Mouse (Mus musculus): ENCODE data around the gene Rnf180.
"Not testable (repeated sequence)": the region's sequence is repeated elsewhere in the genome, so short reads cannot be mapped to it uniquely, and the experiment has no call there.

The Rnf180 gene

DNA sequence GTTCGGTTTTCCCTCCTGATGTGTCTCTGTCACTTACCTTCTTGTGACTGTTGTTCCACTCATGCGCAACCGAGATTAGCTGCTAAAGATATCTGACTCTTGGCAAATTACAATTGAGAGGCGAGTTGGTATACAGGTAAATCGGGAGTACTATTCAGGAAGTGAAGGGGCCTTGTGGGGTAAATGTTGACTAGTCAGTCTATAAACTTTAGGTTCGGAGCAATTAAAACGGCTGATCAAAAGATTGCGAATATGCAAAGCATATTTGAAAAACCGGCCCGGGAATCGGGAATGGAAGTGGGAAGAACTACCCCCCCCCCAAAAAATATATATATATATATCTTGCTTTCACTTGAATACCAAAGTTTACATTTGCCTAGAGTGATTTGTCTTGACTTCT, at the start of gene Rnf180:
Gene Rnf180, minus strand, starts transcription at position 101 of the 400 bp plus-strand sequence.
- CTCF ChIA-PET = no interaction called here

- CTCF ChIA-PET = no interaction called here
These were observed 36.8 kb upstream of the Rnf180 start for GRCm38 (mm10) chr13:105331199-105331968.

DNA sequence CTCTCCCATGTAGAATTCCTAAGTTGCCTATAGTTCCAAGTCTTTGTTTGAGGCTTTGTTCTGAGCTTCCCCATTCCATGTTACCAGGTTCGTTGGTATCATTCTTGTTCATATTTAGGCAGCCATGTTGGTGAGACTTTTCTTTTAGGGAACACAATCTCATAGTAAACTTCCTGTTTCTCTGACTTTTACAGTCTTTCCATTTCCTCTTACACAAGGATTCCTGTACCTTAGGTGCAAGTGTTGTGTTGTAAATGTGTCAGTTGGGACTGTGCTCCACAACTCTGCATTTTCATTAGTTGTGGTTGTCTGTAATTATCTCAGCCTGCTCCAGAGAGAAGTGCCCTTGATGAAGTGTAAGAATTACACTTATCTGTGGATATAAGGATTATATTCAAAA, 32.3 kb upstream of the Rnf180 start:
- CTCF ChIA-PET = no interaction called here

DNA sequence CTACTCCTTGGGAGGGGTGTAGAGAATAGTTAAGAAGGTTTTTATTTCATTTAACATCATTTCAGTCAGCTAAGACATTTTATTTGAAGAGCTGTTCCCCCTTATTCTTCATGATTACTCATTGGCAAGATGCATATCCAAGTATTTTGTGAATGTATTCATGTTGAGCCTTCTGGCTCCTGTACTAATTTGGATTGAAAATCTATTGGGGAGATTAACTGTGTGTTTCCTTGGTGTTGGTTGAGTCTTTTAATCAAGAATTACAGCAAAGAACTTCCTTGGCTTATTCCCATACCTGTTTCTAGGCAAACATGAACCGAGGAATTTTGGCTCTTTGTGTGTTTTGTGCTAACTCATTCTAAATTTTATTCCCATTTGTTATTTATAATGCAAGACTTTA, 22.3 kb upstream of the Rnf180 start:
- CTCF ChIA-PET = no interaction called here

- CTCF ChIA-PET = no interaction called here
These were observed 21.4 kb upstream of the Rnf180 start for GRCm38 (mm10) chr13:105316009-105316408.

- CTCF ChIA-PET = no interaction called here
These were observed 18.1 kb upstream of the Rnf180 start for GRCm38 (mm10) chr13:105312763-105313162.

DNA sequence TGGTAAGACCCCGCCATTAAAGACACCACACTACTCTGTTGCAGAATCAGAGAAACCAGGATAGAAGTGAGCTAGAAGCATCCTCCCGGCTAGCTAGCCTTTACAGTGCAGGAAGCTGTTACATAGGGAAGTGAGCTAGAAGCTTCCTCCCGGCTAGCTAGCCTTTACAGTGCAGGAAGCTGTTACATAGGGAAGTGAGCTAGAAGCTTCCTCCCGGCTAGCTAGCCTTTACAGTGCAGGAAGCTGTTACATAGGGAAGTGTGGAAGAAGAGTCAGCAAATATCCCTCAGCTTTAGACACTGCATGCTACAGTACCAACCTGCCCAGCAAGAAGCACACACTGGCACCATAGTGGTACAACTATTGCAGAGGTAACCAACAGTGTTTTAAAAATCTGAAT, 15.9 kb upstream of the Rnf180 start:
- CTCF ChIA-PET = not testable (repeated sequence)

- CTCF ChIA-PET = no interaction called here
These were observed 10.9 kb upstream of the Rnf180 start for GRCm38 (mm10) chr13:105305513-105305912.

- CTCF ChIA-PET = no interaction called here
These were observed 9.4 kb upstream of the Rnf180 start for GRCm38 (mm10) chr13:105304054-105304453.

DNA sequence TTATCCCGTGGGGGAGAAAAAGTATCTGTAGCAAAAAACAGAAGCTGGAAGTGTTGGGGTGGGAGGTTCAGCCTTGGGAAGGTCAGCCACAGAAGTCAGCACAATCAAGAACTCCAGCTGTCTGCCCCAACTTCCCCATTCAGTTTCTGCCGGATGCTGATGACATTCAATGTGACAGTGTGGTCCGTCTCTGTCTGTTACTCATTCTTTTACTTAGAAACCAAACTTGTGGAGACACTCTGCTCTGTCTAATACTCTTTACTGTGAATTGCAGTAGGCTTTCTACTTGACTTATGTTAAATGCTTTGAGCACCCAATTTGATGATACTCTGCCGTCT, 5.4 kb upstream of the Rnf180 start:
- CTCF ChIA-PET = no interaction called here

DNA sequence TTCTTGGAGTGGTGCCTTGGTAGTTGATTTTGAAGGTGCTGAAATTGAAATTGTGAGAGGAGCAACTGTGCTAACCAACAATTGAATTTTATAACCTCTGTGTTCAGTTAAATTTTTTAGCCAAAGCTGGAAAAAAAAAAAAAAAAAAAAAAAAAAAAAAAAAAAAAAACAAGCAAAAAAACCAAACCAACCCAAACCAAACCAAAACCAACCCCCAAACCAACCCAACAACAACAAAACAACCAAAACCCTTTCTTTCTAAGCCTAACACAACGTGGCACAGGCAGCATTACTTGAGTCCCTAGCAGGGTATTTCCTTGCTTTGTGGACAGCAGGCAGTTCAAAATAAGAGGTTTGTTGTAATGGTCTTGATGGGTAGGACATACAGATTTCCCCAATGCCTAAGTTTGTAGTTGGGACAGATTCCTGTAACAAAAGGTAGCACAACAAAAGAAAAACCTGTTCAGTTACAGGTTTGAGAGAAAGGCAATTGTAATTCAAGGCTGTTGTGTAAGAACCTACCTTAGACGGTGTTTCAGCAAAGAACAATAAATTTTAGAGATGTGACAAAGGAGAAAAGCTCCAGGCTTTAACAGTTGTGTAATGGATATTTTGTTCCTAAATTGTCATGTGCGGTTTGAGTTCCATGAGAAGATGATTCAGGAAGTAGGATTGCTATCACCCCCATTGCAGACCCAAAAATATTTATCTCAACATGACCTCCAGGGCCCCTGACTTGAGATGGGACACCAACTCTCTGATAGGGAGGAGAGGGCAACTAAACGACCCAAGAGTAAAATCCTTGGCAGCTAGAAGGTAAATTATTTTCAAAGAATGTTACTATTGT, 4.8 kb upstream of the Rnf180 start:
- CTCF ChIA-PET = interaction anchor here (0.5 kb wide), 1 partner anchor 364 kb away, joined by 3 read pairs; no protein-coding TSS in a partner anchor

GRCm38 (mm10) chr13:105293781-105294667, 591 bp downstream of the Rnf180 start:
- CTCF ChIA-PET = no interaction called here

GRCm38 (mm10) chr13:105291816-105292215, 2.8 kb downstream of the Rnf180 start:
- CTCF ChIA-PET = no interaction called here

DNA sequence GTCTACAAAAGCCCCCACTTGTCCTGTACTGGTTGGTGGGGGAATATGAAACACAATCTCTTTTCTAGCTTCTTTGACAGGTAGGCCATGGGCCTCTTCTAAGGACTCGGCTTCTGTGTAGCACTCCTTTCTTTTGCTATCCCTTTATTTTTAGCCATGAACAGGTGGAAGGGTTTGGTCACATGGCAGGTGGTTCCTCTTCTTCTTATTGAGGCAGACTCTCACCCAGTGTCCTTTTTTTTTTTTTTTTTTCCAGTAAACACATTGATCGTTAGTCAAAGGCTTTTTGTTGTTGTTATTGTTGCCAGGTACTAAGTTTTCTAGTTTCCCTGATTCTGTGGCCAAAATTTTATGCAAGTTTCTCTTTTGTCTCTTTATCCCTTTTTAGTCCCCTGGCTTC, 4.0 kb downstream of the Rnf180 start:
- CTCF ChIA-PET = no interaction called here

- CTCF ChIA-PET = no interaction called here
These were observed 4.6 kb downstream of the Rnf180 start for GRCm38 (mm10) chr13:105290021-105290420.

- CTCF ChIA-PET = no interaction called here
These were observed 15.1 kb downstream of the Rnf180 start for GRCm38 (mm10) chr13:105279397-105280018.

DNA sequence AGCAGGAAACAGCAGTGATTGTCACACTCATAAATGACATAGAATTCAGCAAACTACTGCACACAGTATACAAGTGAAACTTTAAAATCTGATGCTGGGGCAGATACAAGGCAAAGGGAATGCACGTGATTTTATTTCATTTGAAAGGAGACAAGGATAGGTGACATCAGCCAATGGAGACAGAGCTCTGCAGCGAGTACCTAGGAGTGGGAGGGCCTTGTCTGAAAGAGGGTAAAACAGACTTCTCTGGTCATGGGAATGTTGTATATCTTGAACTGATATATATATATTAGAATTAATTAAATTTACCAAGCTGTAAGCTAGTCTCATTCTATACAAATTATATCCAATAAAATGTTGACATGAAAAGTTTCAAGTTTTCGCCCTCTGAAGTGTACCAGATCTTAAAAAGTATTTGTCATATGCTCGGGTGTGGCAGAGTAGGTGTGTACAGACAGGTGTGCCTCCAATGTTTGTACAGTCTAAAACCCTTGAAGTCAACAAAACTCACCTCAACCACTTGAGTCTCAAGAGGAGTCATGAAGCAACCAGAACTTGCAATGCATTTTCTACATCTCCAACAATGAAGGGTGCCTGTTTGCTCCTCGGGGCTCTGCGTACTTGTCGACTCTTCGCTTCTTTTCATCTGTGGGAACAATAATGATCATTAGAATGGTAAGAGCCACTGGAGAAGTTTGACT, 24.1 kb downstream of the Rnf180 start:
- CTCF ChIA-PET = no interaction called here

DNA sequence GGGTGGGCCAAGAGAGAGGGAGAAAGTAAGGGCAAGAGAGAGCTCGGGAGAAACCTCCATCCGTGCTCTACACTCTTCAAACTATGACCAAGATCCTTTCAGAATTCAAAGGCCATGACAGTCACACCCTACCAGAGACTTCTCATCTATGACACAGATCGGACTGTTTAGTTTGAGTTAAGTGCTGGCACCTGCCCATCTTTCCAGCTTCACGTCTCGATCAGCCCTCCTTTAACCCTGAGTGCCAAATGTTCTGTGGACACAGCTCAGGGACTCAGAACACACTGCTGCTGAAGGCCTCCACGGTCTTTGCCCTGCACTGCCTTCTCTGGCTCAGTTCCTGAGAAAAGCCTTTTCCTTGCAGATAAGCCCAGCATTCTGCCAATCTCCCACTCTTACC, 27.2 kb downstream of the Rnf180 start:
- CTCF ChIA-PET = no interaction called here

GRCm38 (mm10) chr13:105266746-105267145, 27.9 kb downstream of the Rnf180 start:
- CTCF ChIA-PET = no interaction called here

DNA sequence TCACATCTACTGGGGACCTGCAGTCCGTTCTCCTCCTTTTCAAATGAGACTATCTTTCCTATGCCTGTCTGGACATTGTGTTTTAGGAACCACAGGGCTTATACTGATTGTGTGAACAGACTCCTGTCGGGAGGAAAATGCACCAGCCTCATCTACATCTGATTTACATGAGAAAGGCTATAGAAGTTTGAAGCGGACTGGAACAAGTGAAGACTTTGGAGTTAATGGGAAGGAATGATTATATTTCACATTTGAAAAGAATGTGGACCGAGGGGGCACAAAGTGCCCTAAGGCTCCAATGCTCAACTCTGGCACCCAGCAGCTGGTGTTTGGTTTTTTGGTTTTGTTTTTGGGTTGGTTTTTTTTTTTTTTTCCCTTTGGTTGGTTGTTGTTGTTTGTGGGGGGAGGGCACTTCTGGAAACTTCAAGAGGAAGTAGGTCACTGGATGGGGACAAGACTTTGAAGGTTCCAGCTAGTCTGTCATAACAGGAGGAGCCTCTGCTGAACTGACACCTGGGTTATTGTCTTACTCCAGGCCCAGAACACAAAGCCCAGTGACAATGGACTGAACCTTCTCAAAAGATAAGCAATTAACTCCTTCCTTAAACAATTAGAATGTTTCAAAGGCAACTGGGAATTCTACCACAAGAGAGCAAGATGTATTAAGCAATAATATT, 37.7 kb downstream of the Rnf180 start:
- CTCF ChIA-PET = interaction anchor here (0.6 kb wide), 1 partner anchor 11 kb away, joined by 4 read pairs; no protein-coding TSS in a partner anchor

- CTCF ChIA-PET = no interaction called here
These were observed 43.8 kb downstream of the Rnf180 start for GRCm38 (mm10) chr13:105250767-105251166.

All from spleen, embryonic (tissue).